Mouse (Mus musculus) embryonic fibroblast, embryonic 13.5 days (primary cell): ENCODE measurements around the gene Cpsf4l.

Experiments
- CTCF ChIP-seq: IDR thresholded peaks from 2 replicates; pipeline ENCODE4 v1.5.1; 2011; ENCODE audit warnings: mild to moderate bottlenecking, control low read depth, low read length, moderate library complexity, borderline replicate concordance; ENCODE audit not compliant: insufficient read depth
- POLR2A ChIP-seq: IDR thresholded peaks from 2 replicates; pipeline ENCODE4 v1.6.1; 2011; ENCODE audit warnings: low read depth, mild to moderate bottlenecking, control low read depth, low read length, moderate library complexity

DNA sequence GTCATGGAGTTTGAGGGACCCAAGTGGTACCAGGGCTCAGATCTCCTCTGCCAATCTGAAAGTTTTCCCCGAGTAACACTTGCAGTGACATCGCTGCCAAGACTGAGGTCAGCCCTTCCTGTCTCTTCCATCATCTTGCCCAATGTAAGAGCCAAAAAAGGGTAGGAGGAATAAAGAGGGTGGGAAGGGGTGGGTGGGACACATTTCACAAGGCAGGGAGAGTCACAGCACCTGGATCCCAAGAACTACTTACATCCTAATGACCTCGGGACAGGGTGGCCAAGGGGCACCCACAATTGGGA is 27.7 kb upstream of the Cpsf4l start:
- TF ChIP-seq CTCF (no peak), POLR2A (no peak)
